Mouse (Mus musculus) MEL (cell line): ENCODE measurements around the gene Rtn2.

Source experiments
- CTCF ChIP-seq, 3 experiments: IDR thresholded peaks in 2 of 3; conservative IDR thresholded peaks in 1 of 3; 2 replicates each; pipeline ENCODE4 v1.5.1; 2011 to 2012; ENCODE audit warnings: low read length in 3 of 3, low read depth in 2 of 3, mild to moderate bottlenecking in 2 of 3, improper control_type of control experiment in 1 of 3, inconsistent platforms in 1 of 3, mixed read lengths in 1 of 3, moderate library complexity in 1 of 3; ENCODE audit not compliant: control insufficient read depth in 1 of 3, insufficient read depth in 1 of 3, poor library complexity in 1 of 3, severe bottlenecking in 1 of 3
- EP300 ChIP-seq, 2 experiments: IDR thresholded peaks; 2 replicates each; pipeline ENCODE4 v1.6.1; 2011; ENCODE audit warnings: improper control_type of control experiment in 2 of 2, low read length in 2 of 2, low read depth in 1 of 2, mild to moderate bottlenecking in 1 of 2
- JUND ChIP-seq: IDR thresholded peaks from 2 replicates; pipeline ENCODE4 v1.6.1; 2011; ENCODE audit warnings: low read depth, mild to moderate bottlenecking, improper control_type of control experiment, low read length
- MAX ChIP-seq: IDR thresholded peaks from 2 replicates; pipeline ENCODE4 v1.6.1; 2011; ENCODE audit warnings: low read length, improper control_type of control experiment
- NRF1 ChIP-seq: IDR thresholded peaks from 2 replicates; pipeline ENCODE4 v1.6.1; 2014; ENCODE audit warnings: low read depth, mild to moderate bottlenecking, inconsistent platforms, low read length, improper control_type of control experiment, moderate library complexity; ENCODE audit not compliant: poor library complexity, insufficient read depth, severe bottlenecking
- POLR2A ChIP-seq, 2 experiments: IDR thresholded peaks; 2 replicates each; pipeline ENCODE4 v1.6.1; 2011 to 2012; ENCODE audit warnings: low read length in 2 of 2, mild to moderate bottlenecking in 2 of 2, control low read depth in 1 of 2, improper control_type of control experiment in 1 of 2, low read depth in 1 of 2, moderate library complexity in 1 of 2; ENCODE audit not compliant: control insufficient read depth in 1 of 2, insufficient read depth in 1 of 2, poor library complexity in 1 of 2
- POLR2AphosphoS2 ChIP-seq: IDR thresholded peaks from 2 replicates; pipeline ENCODE4 v1.6.1; 2011; ENCODE audit warnings: low read length, improper control_type of control experiment
- POLR2AphosphoS5 ChIP-seq: IDR thresholded peaks from 2 replicates; pipeline ENCODE4 v1.6.1; 2012; ENCODE audit warnings: low read depth, borderline replicate concordance, mild to moderate bottlenecking, inconsistent platforms, low read length, moderate library complexity, mixed read lengths
- TAL1 ChIP-seq: IDR thresholded peaks from 2 replicates; pipeline ENCODE4 v1.6.1; 2012; ENCODE audit warnings: mild to moderate bottlenecking, inconsistent platforms, low read length, moderate library complexity, mixed read lengths
- TBP ChIP-seq: IDR thresholded peaks from 2 replicates; pipeline ENCODE4 v1.8.0; 2011; ENCODE audit warnings: low read depth, low read length, improper control_type of control experiment
- USF2 ChIP-seq, 2 experiments: IDR thresholded peaks; 2 replicates each; pipeline ENCODE4 v1.6.1; 2011 to 2012; ENCODE audit warnings: improper control_type of control experiment in 2 of 2, low read length in 2 of 2, borderline replicate concordance in 1 of 2, inconsistent platforms in 1 of 2, low read depth in 1 of 2, mild to moderate bottlenecking in 1 of 2; ENCODE audit not compliant: insufficient read depth in 1 of 2
- ZC3H11A ChIP-seq: IDR thresholded peaks from 2 replicates; pipeline ENCODE4 v1.6.1; 2012; ENCODE audit warnings: low read depth, mild to moderate bottlenecking, inconsistent platforms, low read length, improper control_type of control experiment
- ZMIZ1 ChIP-seq: IDR thresholded peaks from 2 replicates; pipeline ENCODE4 v1.6.1; 2012; ENCODE audit warnings: low read depth, mild to moderate bottlenecking, inconsistent platforms, low read length, improper control_type of control experiment, moderate library complexity

GRCm38 (mm10) chr7:19297794-19298193 lies 15.4 kb downstream of the Rtn2 start:
- TF ChIP-seq EP300 (IDR thresholded peaks at IDR 0.05; ENCODE audit: low read depth in 1 of 2, low read length in 2 of 2) (peak in 1 of 2 experiments; percentile 23; a peak in 1 of 4 replicates), POLR2AphosphoS5 (no peak), CTCF (IDR thresholded peaks at IDR 0.05 in 2 of 3, conservative IDR thresholded peaks at IDR 0.05 in 1 of 3; ENCODE audit: control insufficient read depth in 1 of 3, insufficient read depth in 1 of 3, low read depth in 2 of 3, low read length in 3 of 3, poor library complexity in 1 of 3, severe bottlenecking in 1 of 3) (no peak), USF2 (IDR thresholded peaks at IDR 0.05; ENCODE audit: borderline replicate concordance in 1 of 2, insufficient read depth in 1 of 2, low read depth in 1 of 2, low read length in 2 of 2) (no peak), ZC3H11A (no peak), TAL1 (no peak), ZMIZ1 (no peak), POLR2A (IDR thresholded peaks at IDR 0.05; ENCODE audit: control insufficient read depth in 1 of 2, insufficient read depth in 1 of 2, low read depth in 1 of 2, low read length in 2 of 2, poor library complexity in 1 of 2) (no peak), POLR2AphosphoS2 (no peak), JUND (no peak), TBP (no peak), NRF1 (no peak), MAX (no peak)
